Mouse (Mus musculus): ENCODE measurements around the gene Gm49384. TPM values are rescaled to one million over a fixed set of nuclear protein-coding genes. Genes with fewer than 3 reads are reported as not detected.
"Not testable (repeated sequence)": the region's sequence is repeated elsewhere in the genome, so short reads cannot be mapped to it uniquely, and the experiment has no call there.

The Gm49384 gene
- polyA plus RNA-seq, 1 experiment from 2014 or later = 46.3 TPM

DNA sequence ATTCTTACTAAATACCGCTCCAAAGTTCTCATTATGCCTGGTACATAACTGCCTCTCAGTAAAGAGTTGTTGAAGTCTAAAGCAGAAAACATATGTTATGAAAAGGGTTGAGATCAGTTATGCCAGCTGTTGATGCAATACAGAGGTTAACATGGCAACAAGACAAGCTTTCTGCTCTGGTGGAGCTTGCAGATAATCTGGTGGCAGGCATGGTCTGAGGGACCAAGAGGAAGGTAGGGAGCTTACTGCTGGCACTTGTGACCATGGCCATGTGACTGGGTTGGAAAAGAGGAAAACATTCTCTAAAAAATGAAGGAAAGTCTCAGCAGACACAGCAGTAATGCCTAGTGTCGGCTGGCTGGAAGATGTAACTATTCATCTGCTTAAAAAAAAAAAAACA lies 32.8 kb downstream of the Gm49384 start:
- Histone ChIP-seq H3K9ac (replicated peaks; ENCODE audit: low read length) (no peak overlapping the region), H3K4me2 (ENCODE audit: low read depth, low read length) (no peak overlapping the region), H3K27me3 (ENCODE audit: control insufficient read depth, insufficient read depth, low read length) (no peaks in the 10 kb centered on the region), H3K36me3 (replicated peaks; ENCODE audit: control insufficient read depth, insufficient read depth, low read depth, low read length) (no peaks in the 10 kb centered on the region), H3K9me3 (replicated peaks; ENCODE audit: control insufficient read depth, low read length) (no peaks in the 10 kb centered on the region), H3K27ac (replicated peaks; ENCODE audit: low read depth, low read length) (no peak overlapping the region), H3K4me1 (ENCODE audit: control insufficient read depth, insufficient read depth, low read length) (no peaks in the 10 kb centered on the region), H3K4me3 (ENCODE audit: low read depth, low read length) (no peak overlapping the region)
- no peak for ATAC-seq (replicated peaks; ENCODE audit: insufficient number of reproducible peaks, low FRiP score, low TSS enrichment, low read depth)
- no peak for DNase-seq (ENCODE audit: low spot score)
- 91% methylated on average over 2 of the region's 2 CpGs for WGBS

DNA sequence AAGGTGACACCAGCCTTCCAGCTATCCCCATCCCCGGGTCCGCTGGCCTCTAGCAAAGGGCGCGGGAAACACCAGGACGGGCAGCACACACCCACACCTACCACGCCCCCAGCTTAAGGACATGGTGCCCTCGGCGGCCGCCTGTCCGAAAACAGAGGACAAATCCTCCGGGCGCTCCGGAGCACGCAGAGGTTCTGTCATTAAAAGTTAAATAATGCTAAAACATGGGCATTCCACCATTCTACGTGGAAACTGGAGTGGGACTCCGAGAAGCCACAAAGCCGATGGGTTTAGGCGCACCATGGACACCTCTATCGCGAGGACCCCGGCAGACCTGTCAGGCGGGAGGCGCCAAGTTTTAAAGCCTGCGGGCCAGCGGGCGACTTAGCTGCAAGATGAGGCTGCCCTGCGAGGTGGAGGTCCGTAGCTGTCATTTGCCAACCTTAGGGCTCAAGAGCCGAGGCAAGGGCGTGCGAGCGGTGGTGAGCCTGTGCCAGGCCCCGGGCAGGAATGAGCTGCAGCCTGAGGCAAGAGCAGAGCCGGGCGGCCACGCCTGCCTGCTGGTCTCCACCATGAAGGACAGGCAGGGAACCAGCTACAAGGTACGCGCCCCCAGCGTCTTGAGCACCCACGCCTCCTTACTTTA lies 35.5 kb downstream of the Gm49384 start, which contains the start of gene Lrr1:
Gene Lrr1 (plus strand): TSS at position 354 of the 646 bp plus-strand sequence.
- peak within 1 kb of the TSS; percentile 36 for H3K27ac ChIP-seq (replicated peaks; ENCODE audit: low read depth, low read length)
- H3K4me1 ChIP-seq (ENCODE audit: control insufficient read depth, insufficient read depth, low read length) = no peaks in the 10 kb centered on the region
- no peaks in the 10 kb centered on the region for H3K27me3 ChIP-seq (ENCODE audit: control insufficient read depth, insufficient read depth, low read length)
- under 1% methylated on average over 40 of the region's 40 CpGs for WGBS
- DNase-seq (ENCODE audit: low spot score) = peak; percentile 83
- H3K36me3 ChIP-seq (replicated peaks; ENCODE audit: control insufficient read depth, insufficient read depth, low read depth, low read length) = no peaks in the 10 kb centered on the region
- H3K9me3 ChIP-seq (replicated peaks; ENCODE audit: control insufficient read depth, low read length) = no peaks in the 10 kb centered on the region
- peak within 1 kb of the TSS; percentile 71 for H3K9ac ChIP-seq (replicated peaks; ENCODE audit: low read length)
- ATAC-seq (replicated peaks; ENCODE audit: insufficient number of reproducible peaks, low FRiP score, low TSS enrichment, low read depth) = peak; percentile 93
- H3K4me2 ChIP-seq (ENCODE audit: low read depth, low read length) = peak within 1 kb of the TSS; percentile 79
- H3K4me3 ChIP-seq (ENCODE audit: low read depth, low read length) = peak within 1 kb of the TSS; percentile 79

- no peaks in the 10 kb centered on the region for H3K27me3 ChIP-seq (ENCODE audit: control insufficient read depth, insufficient read depth, low read length)
- 0 out of 2 replicates have a peak overlapping the region, but pooled peaks have one; percentile 36 for H3K27ac ChIP-seq (replicated peaks; ENCODE audit: low read depth, low read length)
- peak overlapping the region; percentile 71 for H3K9ac ChIP-seq (replicated peaks; ENCODE audit: low read length)
- H3K4me3 ChIP-seq (ENCODE audit: low read depth, low read length) = peak overlapping the region; percentile 79
- ATAC-seq (replicated peaks; ENCODE audit: insufficient number of reproducible peaks, low FRiP score, low TSS enrichment, low read depth) = peak; percentile 16; the same call in 1 of the 2 replicates
- WGBS = 8% methylated on average over 18 of the region's 18 CpGs
- H3K9me3 ChIP-seq (replicated peaks; ENCODE audit: control insufficient read depth, low read length) = no peaks in the 10 kb centered on the region
- no peaks in the 10 kb centered on the region for H3K4me1 ChIP-seq (ENCODE audit: control insufficient read depth, insufficient read depth, low read length)
- peak overlapping the region; percentile 79 for H3K4me2 ChIP-seq (ENCODE audit: low read depth, low read length)
- no peak for DNase-seq (ENCODE audit: low spot score)
- H3K36me3 ChIP-seq (replicated peaks; ENCODE audit: control insufficient read depth, insufficient read depth, low read depth, low read length) = no peaks in the 10 kb centered on the region
These were observed 36.2 kb downstream of the Gm49384 start for GRCm38 (mm10) chr12:69167656-69168460.

- H3K4me2 ChIP-seq (ENCODE audit: low read depth, low read length); H3K27ac ChIP-seq (replicated peaks; ENCODE audit: low read depth, low read length); H3K4me1 ChIP-seq (ENCODE audit: control insufficient read depth, insufficient read depth, low read length); H3K36me3 ChIP-seq (replicated peaks; ENCODE audit: control insufficient read depth, insufficient read depth, low read depth, low read length); H3K4me3 ChIP-seq (ENCODE audit: low read depth, low read length); H3K9ac ChIP-seq (replicated peaks; ENCODE audit: low read length); DNase-seq (ENCODE audit: low spot score); H3K9me3 ChIP-seq (replicated peaks; ENCODE audit: control insufficient read depth, low read length); ATAC-seq (replicated peaks; ENCODE audit: insufficient number of reproducible peaks, low FRiP score, low TSS enrichment, low read depth); H3K27me3 ChIP-seq (ENCODE audit: control insufficient read depth, insufficient read depth, low read length): not testable (repeated sequence)
- 71% methylated on average over 8 of the region's 8 CpGs for WGBS
These were observed 37.0 kb downstream of the Gm49384 start for GRCm38 (mm10) chr12:69166861-69167581.

DNA sequence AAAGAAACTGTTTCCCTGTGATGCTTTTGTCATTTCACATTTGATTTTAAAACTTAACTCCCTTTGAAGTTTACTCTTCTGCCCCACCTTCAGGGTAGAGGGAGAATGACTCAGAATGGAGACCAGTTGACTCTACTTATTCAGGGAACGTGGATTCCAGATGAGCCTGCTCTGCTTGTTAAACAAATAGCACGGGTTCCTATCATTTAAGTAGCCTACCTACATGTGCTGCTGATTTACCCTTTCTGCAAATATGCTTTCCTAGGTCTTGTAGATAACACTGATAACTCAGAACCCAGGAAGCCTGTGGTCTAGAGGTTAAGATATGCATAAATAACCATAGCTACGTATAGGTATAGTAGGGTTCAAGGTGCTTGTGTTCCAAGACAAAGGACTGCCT lies 39.2 kb downstream of the Gm49384 start:
- H3K4me1 ChIP-seq (ENCODE audit: control insufficient read depth, insufficient read depth, low read length) = no peaks in the 10 kb centered on the region
- no peak overlapping the region for H3K4me2 ChIP-seq (ENCODE audit: low read depth, low read length)
- no peak overlapping the region for H3K9ac ChIP-seq (replicated peaks; ENCODE audit: low read length)
- no peaks in the 10 kb centered on the region for H3K27me3 ChIP-seq (ENCODE audit: control insufficient read depth, insufficient read depth, low read length)
- no peaks in the 10 kb centered on the region for H3K9me3 ChIP-seq (replicated peaks; ENCODE audit: control insufficient read depth, low read length)
- ATAC-seq (replicated peaks; ENCODE audit: insufficient number of reproducible peaks, low FRiP score, low TSS enrichment, low read depth) (no peak), DNase-seq (ENCODE audit: low spot score) (no peak)
- H3K27ac ChIP-seq (replicated peaks; ENCODE audit: low read depth, low read length) = no peak overlapping the region
- no peak overlapping the region for H3K4me3 ChIP-seq (ENCODE audit: low read depth, low read length)
- WGBS = 59% methylated on average over 3 of the region's 3 CpGs
- H3K36me3 ChIP-seq (replicated peaks; ENCODE audit: control insufficient read depth, insufficient read depth, low read depth, low read length) = no peaks in the 10 kb centered on the region

- 87% methylated on average over 4 of the region's 4 CpGs for WGBS
- not testable (repeated sequence) for H3K36me3 ChIP-seq (replicated peaks; ENCODE audit: control insufficient read depth, insufficient read depth, low read depth, low read length); H3K27ac ChIP-seq (replicated peaks; ENCODE audit: low read depth, low read length); ATAC-seq (replicated peaks; ENCODE audit: insufficient number of reproducible peaks, low FRiP score, low TSS enrichment, low read depth); DNase-seq (ENCODE audit: low spot score); H3K27me3 ChIP-seq (ENCODE audit: control insufficient read depth, insufficient read depth, low read length); H3K4me2 ChIP-seq (ENCODE audit: low read depth, low read length); H3K4me3 ChIP-seq (ENCODE audit: low read depth, low read length); H3K4me1 ChIP-seq (ENCODE audit: control insufficient read depth, insufficient read depth, low read length); H3K9me3 ChIP-seq (replicated peaks; ENCODE audit: control insufficient read depth, low read length); H3K9ac ChIP-seq (replicated peaks; ENCODE audit: low read length)
These were observed 40.5 kb downstream of the Gm49384 start for GRCm38 (mm10) chr12:69163586-69163985.

GRCm38 (mm10) chr12:69160677-69161076 lies 43.4 kb downstream of the Gm49384 start:
- H3K9ac ChIP-seq (replicated peaks; ENCODE audit: low read length); DNase-seq (ENCODE audit: low spot score); H3K4me3 ChIP-seq (ENCODE audit: low read depth, low read length); H3K27ac ChIP-seq (replicated peaks; ENCODE audit: low read depth, low read length); H3K27me3 ChIP-seq (ENCODE audit: control insufficient read depth, insufficient read depth, low read length); H3K4me1 ChIP-seq (ENCODE audit: control insufficient read depth, insufficient read depth, low read length); H3K36me3 ChIP-seq (replicated peaks; ENCODE audit: control insufficient read depth, insufficient read depth, low read depth, low read length); H3K4me2 ChIP-seq (ENCODE audit: low read depth, low read length); H3K9me3 ChIP-seq (replicated peaks; ENCODE audit: control insufficient read depth, low read length); ATAC-seq (replicated peaks; ENCODE audit: insufficient number of reproducible peaks, low FRiP score, low TSS enrichment, low read depth): not testable (repeated sequence)
- 55% methylated on average over 2 of the region's 2 CpGs for WGBS
